Mouse (Mus musculus) embryonic facial prominence, embryonic 14.5 days (tissue): ENCODE measurements around the gene Psmb1. TPM values are rescaled to one million over a fixed set of nuclear protein-coding genes. Genes with fewer than 3 reads are reported as not detected.

Source experiments
- ATAC-seq: fragments of 200-750 bp; cut with Nextera tagmentation; 2 replicates; pipeline ENCODE4 v1.8.0; 2017; ENCODE audit warnings: low read depth, moderate number of reproducible peaks, moderate TSS enrichment
- DNase-seq: peaks from one replicate; pipeline ENCODE4 v3.0.0-alpha.2; 2015; ENCODE audit warnings: low spot score
- H3K27ac ChIP-seq: fragments of 300-500 bp; sonication (generic); replicated peaks from 2 replicates; pipeline ENCODE4 v1.5.1; 2014; ENCODE audit warnings: low read depth, mild to moderate bottlenecking, low read length, moderate library complexity
- H3K27me3 ChIP-seq: fragments of 300-500 bp; sonication (generic); replicated peaks from 2 replicates; pipeline ENCODE4 v1.6.1; 2014; ENCODE audit warnings: low read length; ENCODE audit not compliant: control insufficient read depth, insufficient read depth
- H3K36me3 ChIP-seq: fragments of 300-500 bp; sonication (generic); 2 replicates; pipeline ENCODE4 v1.6.1; 2014; ENCODE audit warnings: low read length, mixed read lengths; ENCODE audit not compliant: control insufficient read depth, insufficient read depth
- H3K4me1 ChIP-seq: fragments of 300-500 bp; sonication (generic); 2 replicates; pipeline ENCODE4 v1.6.1; 2014; ENCODE audit warnings: antibody characterized with exemption, low read length; ENCODE audit not compliant: control insufficient read depth, insufficient read depth
- H3K4me2 ChIP-seq: fragments of 300-500 bp; sonication (generic); 2 replicates; pipeline ENCODE4 v1.6.1; 2014; ENCODE audit warnings: low read depth, mild to moderate bottlenecking, low read length, moderate library complexity, mixed read lengths
- H3K4me3 ChIP-seq: fragments of 300-500 bp; sonication (generic); 2 replicates; pipeline ENCODE4 v1.5.1; 2014; ENCODE audit warnings: low read depth, mild to moderate bottlenecking, low read length
- H3K9ac ChIP-seq: fragments of 300-500 bp; sonication (generic); 2 replicates; pipeline ENCODE4 v1.6.1; 2014; ENCODE audit warnings: low read depth, mild to moderate bottlenecking, low read length, moderate library complexity, mixed read lengths
- H3K9me3 ChIP-seq: fragments of 300-500 bp; sonication (generic); 2 replicates; pipeline ENCODE4 v1.6.1; 2016; ENCODE audit warnings: low read length; ENCODE audit not compliant: control insufficient read depth
- WGBS: fragments of 180-500 bp; shearing (Covaris S2); extraction: QIAGEN DNeasy Blood & Tissue Kit; methylation state at CpG from one replicate; pipeline ENCODE4 v1.1.7; 2014; 5-methylcytosine and 5-hydroxymethylcytosine counted together
- polyA plus RNA-seq: library from polyadenylated mRNA; unstranded; fragments of >200 nt; fragmentation: Nextera tagmentation; extraction: Ambion mirVana; gene quantifications from 2 replicates; pipeline ENCODE4 v1.2.1, GENCODE M21; 2014

Gene Psmb1
- polyA plus RNA-seq, 1 experiment from 2014 or later: 267 TPM

DNA sequence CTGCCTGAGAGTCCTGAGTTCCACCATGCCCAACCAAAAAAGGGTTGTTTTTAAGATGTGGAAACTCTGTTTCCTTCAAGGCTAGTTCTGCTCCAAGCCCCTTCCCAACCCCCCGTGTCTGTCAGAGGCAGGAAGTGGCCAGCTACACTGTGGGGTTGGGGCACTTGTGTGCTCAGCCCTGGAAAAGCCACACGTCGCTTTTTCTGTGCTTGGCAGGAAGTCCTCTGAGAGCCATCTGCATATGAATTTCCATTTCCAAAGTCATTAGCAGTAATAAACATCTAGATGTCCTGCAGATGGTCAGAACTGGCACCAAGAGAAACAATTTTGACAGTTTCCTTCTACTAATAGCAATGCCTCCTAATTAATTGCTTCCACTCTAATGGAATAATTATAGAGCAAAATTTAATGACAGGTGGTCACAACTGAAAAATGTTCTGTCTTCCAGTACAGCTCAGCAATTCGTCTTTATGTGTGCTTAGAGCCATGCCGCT, 68.5 kb downstream of the Psmb1 start:
- DNase-seq (no peak), ATAC-seq (no peak)
- Histone ChIP-seq H3K27ac (no peak overlapping the region), H3K4me2 (no peak overlapping the region), H3K9me3 (no peaks in the 10 kb centered on the region), H3K27me3 (no peaks in the 10 kb centered on the region), H3K9ac (no peak overlapping the region), H3K36me3 (peaks cover 69% of the 10 kb centered on the region), H3K4me3 (no peak overlapping the region), H3K4me1 (no peaks in the 10 kb centered on the region)
- 70% methylated on average over 5 of the region's 5 CpGs for WGBS

DNA sequence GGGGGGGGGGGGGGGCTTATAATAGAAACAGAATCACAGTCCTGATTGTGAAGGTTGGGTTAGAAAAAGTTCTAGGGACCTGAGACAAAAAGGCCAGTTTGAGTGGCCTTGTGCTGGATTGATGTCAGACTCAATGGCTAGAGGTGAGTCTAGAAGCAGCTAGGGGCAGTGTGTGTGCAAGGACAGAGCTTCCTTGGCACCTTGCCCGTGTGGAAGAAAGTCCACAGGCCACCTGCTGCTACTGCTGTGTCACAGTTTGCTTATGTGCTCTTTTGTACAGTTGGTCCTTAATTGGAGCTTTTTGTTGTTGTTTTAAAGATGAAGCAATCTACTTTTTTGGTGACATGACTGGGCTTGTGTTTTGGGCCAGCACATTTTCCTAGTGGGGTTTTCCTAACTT, 69.6 kb downstream of the Psmb1 start:
- H3K36me3 ChIP-seq: peaks cover 81% of the 10 kb centered on the region
- no peaks in the 10 kb centered on the region for H3K4me1 ChIP-seq
- ATAC-seq (no peak), DNase-seq (no peak)
- 50% methylated on average over 1 of the region's 1 CpGs for WGBS
- H3K27ac ChIP-seq: no peak overlapping the region
- H3K9me3 ChIP-seq: no peaks in the 10 kb centered on the region
- no peak overlapping the region for H3K9ac ChIP-seq
- no peak overlapping the region for H3K4me3 ChIP-seq
- H3K4me2 ChIP-seq: no peak overlapping the region
- H3K27me3 ChIP-seq: no peaks in the 10 kb centered on the region

DNA sequence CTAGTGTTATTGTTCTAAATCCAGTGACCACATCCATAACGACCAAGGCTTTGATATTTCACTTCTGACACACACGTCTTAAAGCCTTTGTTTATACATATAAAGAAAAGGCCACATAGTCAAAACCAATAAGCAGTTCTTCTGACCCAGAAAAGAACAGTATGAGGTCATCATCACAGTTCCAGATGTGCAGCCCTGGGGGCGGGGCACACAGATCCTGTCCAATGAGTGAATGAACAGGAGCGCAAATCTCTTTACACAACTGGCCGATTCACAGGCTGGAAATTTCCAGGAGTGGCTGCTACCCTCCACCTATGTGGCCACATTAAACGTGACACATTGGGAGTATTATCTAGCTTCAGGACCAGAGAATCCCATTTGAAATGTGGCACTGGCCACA, 70.1 kb downstream of the Psmb1 start:
- no peak overlapping the region for H3K9ac ChIP-seq
- H3K4me1 ChIP-seq: no peaks in the 10 kb centered on the region
- no peak for ATAC-seq
- H3K27me3 ChIP-seq: no peaks in the 10 kb centered on the region
- H3K36me3 ChIP-seq: peaks cover 85% of the 10 kb centered on the region
- no peak overlapping the region for H3K4me3 ChIP-seq
- no peak overlapping the region for H3K4me2 ChIP-seq
- DNase-seq: no peak
- WGBS: 82% methylated on average over 6 of the region's 6 CpGs
- no peaks in the 10 kb centered on the region for H3K9me3 ChIP-seq
- H3K27ac ChIP-seq: no peak overlapping the region

DNA sequence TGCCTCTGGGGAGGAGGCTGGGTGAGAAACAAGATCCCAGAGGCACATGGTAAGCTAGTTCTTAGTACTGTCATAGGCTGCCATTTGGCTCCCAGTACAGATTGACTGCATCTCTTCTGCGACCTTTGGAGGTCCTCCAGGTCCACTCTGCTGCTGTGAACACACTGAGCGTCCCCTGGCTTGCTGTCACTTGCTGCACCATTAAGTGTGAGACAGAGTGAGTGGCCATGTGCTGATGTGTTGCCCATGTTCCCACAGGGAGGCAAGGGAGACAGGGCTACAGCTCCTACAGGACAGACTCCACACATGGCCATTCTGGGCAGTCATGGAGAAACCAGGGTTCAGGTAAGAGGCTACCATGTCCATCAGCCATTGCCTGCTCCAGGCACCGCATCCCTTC, 73.6 kb downstream of the Psmb1 start:
- ATAC-seq: no peak
- H3K4me3 ChIP-seq: no peak overlapping the region
- H3K4me1 ChIP-seq: no peaks in the 10 kb centered on the region
- no peak overlapping the region for H3K27ac ChIP-seq
- WGBS: 86% methylated on average over 3 of the region's 3 CpGs
- H3K36me3 ChIP-seq: peaks cover 92% of the 10 kb centered on the region
- H3K9me3 ChIP-seq: no peaks in the 10 kb centered on the region
- no peaks in the 10 kb centered on the region for H3K27me3 ChIP-seq
- DNase-seq: no peak
- H3K9ac ChIP-seq: no peak overlapping the region
- no peak overlapping the region for H3K4me2 ChIP-seq

Other genes starting within 250 kb of the Psmb1 start
- 8.4 and 8.7 TPM in 2 replicates for gene Dll1, start 122.9 kb downstream of the Psmb1 start, polyA plus RNA-seq
- gene Fam120b, start 103.5 kb downstream of the Psmb1 start, polyA plus RNA-seq: 23.1 and 24.7 TPM in 2 replicates
- gene Tbp, start 137 bp upstream of the Psmb1 start, polyA plus RNA-seq: 46.6 and 49.3 TPM in 2 replicates
- 39.7 and 41.5 TPM in 2 replicates for gene Pdcd2, start 27.6 kb upstream of the Psmb1 start, polyA plus RNA-seq
- gene Prdm9, start 64.6 kb upstream of the Psmb1 start, polyA plus RNA-seq: 0.46 and 1.1 TPM in 2 replicates
- gene Chd1, start 205.2 kb upstream of the Psmb1 start, polyA plus RNA-seq: 26.3 and 27.7 TPM in 2 replicates